Mouse (Mus musculus) MEL (cell line): ENCODE results near the gene Tgm1. TPM values are rescaled to one million over a fixed set of nuclear protein-coding genes. Genes with fewer than 3 reads are reported as not detected.

Experiments
- DNase-seq: peaks from one replicate; pipeline ENCODE4 v3.0.0; 2011; ENCODE audit warnings: low read depth, low spot score
- H3K27ac ChIP-seq: 2 replicates; pipeline ENCODE4 v1.5.1; 2012; ENCODE audit warnings: low read depth, mild to moderate bottlenecking, control low read depth, low read length, moderate library complexity; ENCODE audit not compliant: control insufficient read depth
- H3K27me3 ChIP-seq, 2 experiments: fragments of 150-350 bp in 1 of 2; sonication (generic) in 1 of 2; 2 replicates each; pipeline ENCODE4 v1.6.1; 2012; ENCODE audit warnings: low read length in 2 of 2, mild to moderate bottlenecking in 2 of 2, improper control_type of control experiment in 1 of 2, moderate library complexity in 1 of 2; ENCODE audit not compliant: insufficient read depth in 2 of 2, control insufficient read depth in 1 of 2
- H3K36me3 ChIP-seq, 2 experiments: 2 replicates each; pipeline ENCODE4 v1.6.1; 2012 to 2014; ENCODE audit warnings: low read length in 2 of 2, improper control_type of control experiment in 1 of 2, inconsistent platforms in 1 of 2, mild to moderate bottlenecking in 1 of 2; ENCODE audit not compliant: insufficient read depth in 2 of 2, control insufficient read depth in 1 of 2
- H3K4me1 ChIP-seq, 2 experiments: fragments of 150-350 bp in 1 of 2; sonication (generic) in 1 of 2; 2 replicates each; pipeline ENCODE4 v1.6.1; 2012; ENCODE audit warnings: low read length in 2 of 2, improper control_type of control experiment in 1 of 2, mild to moderate bottlenecking in 1 of 2; ENCODE audit not compliant: insufficient read depth in 2 of 2, control insufficient read depth in 1 of 2
- H3K4me3 ChIP-seq, 2 experiments: fragments of 150-350 bp in 1 of 2; sonication (generic) in 1 of 2; 2 replicates each; pipeline ENCODE4 v1.5.1; 2012; ENCODE audit warnings: low read depth in 2 of 2, low read length in 2 of 2, mild to moderate bottlenecking in 2 of 2, moderate library complexity in 2 of 2, control low read depth in 1 of 2, improper control_type of control experiment in 1 of 2; ENCODE audit not compliant: control insufficient read depth in 1 of 2, insufficient read depth in 1 of 2
- H3K79me2 ChIP-seq: 2 replicates; pipeline ENCODE4 v1.6.1; 2012; ENCODE audit warnings: mild to moderate bottlenecking, low read length, moderate library complexity; ENCODE audit not compliant: control insufficient read depth, poor library complexity, insufficient read depth
- H3K9ac ChIP-seq: 2 replicates; pipeline ENCODE4 v1.6.1; 2012; ENCODE audit warnings: low read depth, mild to moderate bottlenecking, control low read depth, low read length, moderate library complexity; ENCODE audit not compliant: control insufficient read depth, poor library complexity, severe bottlenecking
- H3K9me3 ChIP-seq: fragments of 150-350 bp; sonication (generic); replicated peaks from 2 replicates; pipeline ENCODE4 v1.6.1; 2012; ENCODE audit warnings: mild to moderate bottlenecking, low read length, improper control_type of control experiment, moderate library complexity; ENCODE audit not compliant: insufficient read depth
- CHD1 ChIP-seq: IDR thresholded peaks from 2 replicates; pipeline ENCODE4 v1.6.1; 2012; ENCODE audit warnings: low read depth, mild to moderate bottlenecking, inconsistent platforms, low read length, improper control_type of control experiment
- CHD2 ChIP-seq: IDR thresholded peaks from 2 replicates; pipeline ENCODE4 v1.6.1; 2011; ENCODE audit warnings: low read length, improper control_type of control experiment
- CTCF ChIP-seq, 3 experiments: IDR thresholded peaks in 2 of 3; conservative IDR thresholded peaks in 1 of 3; 2 replicates each; pipeline ENCODE4 v1.5.1; 2011 to 2012; ENCODE audit warnings: low read length in 3 of 3, low read depth in 2 of 3, mild to moderate bottlenecking in 2 of 3, improper control_type of control experiment in 1 of 3, inconsistent platforms in 1 of 3, mixed read lengths in 1 of 3, moderate library complexity in 1 of 3; ENCODE audit not compliant: control insufficient read depth in 1 of 3, insufficient read depth in 1 of 3, poor library complexity in 1 of 3, severe bottlenecking in 1 of 3
- KAT2A ChIP-seq: conservative IDR thresholded peaks from 2 replicates; pipeline ENCODE4 v1.6.1; 2012; ENCODE audit warnings: low read depth, low read length, improper control_type of control experiment, inconsistent platforms
- MAFK ChIP-seq: IDR thresholded peaks from 2 replicates; pipeline ENCODE4 v1.6.1; 2011; ENCODE audit warnings: low read depth, mild to moderate bottlenecking, low read length, improper control_type of control experiment, borderline replicate concordance
- MXI1 ChIP-seq: IDR thresholded peaks from 2 replicates; pipeline ENCODE4 v1.6.1; 2011; ENCODE audit warnings: mild to moderate bottlenecking, low read depth, low read length, improper control_type of control experiment
- NELFE ChIP-seq: IDR thresholded peaks from 2 replicates; pipeline ENCODE4 v1.6.1; 2011; ENCODE audit warnings: low read depth, low read length, improper control_type of control experiment
- POLR2A ChIP-seq, 2 experiments: IDR thresholded peaks; 2 replicates each; pipeline ENCODE4 v1.6.1; 2011 to 2012; ENCODE audit warnings: low read length in 2 of 2, mild to moderate bottlenecking in 2 of 2, control low read depth in 1 of 2, improper control_type of control experiment in 1 of 2, low read depth in 1 of 2, moderate library complexity in 1 of 2; ENCODE audit not compliant: control insufficient read depth in 1 of 2, insufficient read depth in 1 of 2, poor library complexity in 1 of 2
- POLR2AphosphoS2 ChIP-seq: IDR thresholded peaks from 2 replicates; pipeline ENCODE4 v1.6.1; 2011; ENCODE audit warnings: low read length, improper control_type of control experiment
- POLR2AphosphoS5 ChIP-seq: IDR thresholded peaks from 2 replicates; pipeline ENCODE4 v1.6.1; 2012; ENCODE audit warnings: low read depth, borderline replicate concordance, mild to moderate bottlenecking, inconsistent platforms, low read length, moderate library complexity, mixed read lengths
- RAD21 ChIP-seq: IDR thresholded peaks from 2 replicates; pipeline ENCODE4 v1.6.1; 2011; ENCODE audit warnings: mild to moderate bottlenecking, low read depth, low read length, improper control_type of control experiment
- SMC3 ChIP-seq: IDR thresholded peaks from 2 replicates; pipeline ENCODE4 v1.6.1; 2011; ENCODE audit warnings: low read depth, low read length, improper control_type of control experiment
- TAL1 ChIP-seq: IDR thresholded peaks from 2 replicates; pipeline ENCODE4 v1.6.1; 2012; ENCODE audit warnings: mild to moderate bottlenecking, inconsistent platforms, low read length, moderate library complexity, mixed read lengths
- TBP ChIP-seq: IDR thresholded peaks from 2 replicates; pipeline ENCODE4 v1.8.0; 2011; ENCODE audit warnings: low read depth, low read length, improper control_type of control experiment
- USF2 ChIP-seq, 2 experiments: IDR thresholded peaks; 2 replicates each; pipeline ENCODE4 v1.6.1; 2011 to 2012; ENCODE audit warnings: improper control_type of control experiment in 2 of 2, low read length in 2 of 2, borderline replicate concordance in 1 of 2, inconsistent platforms in 1 of 2, low read depth in 1 of 2, mild to moderate bottlenecking in 1 of 2; ENCODE audit not compliant: insufficient read depth in 1 of 2
- ZKSCAN1 ChIP-seq: IDR thresholded peaks from 2 replicates; pipeline ENCODE4 v1.6.1; 2012; ENCODE audit warnings: low read depth, mild to moderate bottlenecking, inconsistent platforms, low read length, improper control_type of control experiment, moderate library complexity
- ZNF384 ChIP-seq: IDR thresholded peaks from 2 replicates; pipeline ENCODE4 v1.6.1; 2012; ENCODE audit warnings: low read depth, mild to moderate bottlenecking, inconsistent platforms, low read length, improper control_type of control experiment
- polyA plus RNA-seq, 2 experiments: library from polyadenylated mRNA; stranded (reverse) in 1 of 2; unstranded in 1 of 2; fragments of >175 nt in 1 of 2; fragments of >200 nt in 1 of 2; gene quantifications; 2 replicates each; pipeline versions ENCODE4 v1.2.1 to v1.2.4; 2012; ENCODE audit warnings: low replicate concordance in 2 of 2, low read depth in 1 of 2; ENCODE audit not compliant: insufficient read length in 2 of 2, insufficient read depth in 1 of 2, missing spikeins in 1 of 2
- total RNA-seq: library from RNA; depleted of rRNA; stranded (reverse); fragments of 300-350 nt; gene quantifications from 2 replicates; pipeline ENCODE4 v1.2.3, GENCODE M21; 2012

The Tgm1 gene
- total and polyA plus RNA-seq, 3 experiments: 6.2 to 11.4 TPM; not detected in 1

- TF ChIP-seq MXI1: no peak
- TF ChIP-seq SMC3: peak; percentile 79
- peak; percentile 61 for TF ChIP-seq RAD21
- TF ChIP-seq POLR2A (IDR thresholded peaks at IDR 0.05; ENCODE audit: control insufficient read depth in 1 of 2, insufficient read depth in 1 of 2, low read depth in 1 of 2, low read length in 2 of 2, poor library complexity in 1 of 2): no peak
- no peak; the same call in 1 of the 2 replicates for TF ChIP-seq POLR2AphosphoS2
Measured at GRCm38 (mm10) chr14:55758363-55758784, 44.6 kb upstream of the Tgm1 start, which contains the start of gene Cideb (continued).

- no peak overlapping the region for H3K27ac ChIP-seq
- TF ChIP-seq POLR2A (IDR thresholded peaks at IDR 0.05; ENCODE audit: control insufficient read depth in 1 of 2, insufficient read depth in 1 of 2, low read depth in 1 of 2, low read length in 2 of 2, poor library complexity in 1 of 2): peak in 1 of 2 experiments; percentile 42; a peak in 1 of 4 replicates
- no peak for TF ChIP-seq CHD1
Measured at GRCm38 (mm10) chr14:55757566-55757965, 43.8 kb upstream of the Tgm1 start.

GRCm38 (mm10) chr14:55747051-55747847, 33.5 kb upstream of the Tgm1 start:
- Histone ChIP-seq H3K4me1 (peaks cover 3 to 18% of the 10 kb centered on the region in 2 experiments; a peak in 2 of 4 replicates), H3K9ac (peak overlapping the region; percentile 97), H3K4me3 (peak overlapping the region; percentile 94 to 99), H3K27me3 (no peaks in the 10 kb centered on the region), H3K27ac (no peak overlapping the region), H3K36me3 (peaks cover 10 to 23% of the 10 kb centered on the region in 2 experiments; a peak in 3 of 4 replicates), H3K9me3 (no peaks in the 10 kb centered on the region), H3K79me2 (peaks cover 22% of the 10 kb centered on the region)
- peak; percentile 32 for DNase-seq
- TF ChIP-seq POLR2A (IDR thresholded peaks at IDR 0.05; ENCODE audit: control insufficient read depth in 1 of 2, insufficient read depth in 1 of 2, low read depth in 1 of 2, low read length in 2 of 2, poor library complexity in 1 of 2) (no peak), RAD21 (no peak), CHD2 (no peak), CTCF (IDR thresholded peaks at IDR 0.05 in 2 of 3, conservative IDR thresholded peaks at IDR 0.05 in 1 of 3; ENCODE audit: control insufficient read depth in 1 of 3, insufficient read depth in 1 of 3, low read depth in 2 of 3, low read length in 3 of 3, poor library complexity in 1 of 3, severe bottlenecking in 1 of 3) (peak in 1 of 3 experiments; percentile 10; a peak in 1 of 6 replicates), POLR2AphosphoS5 (no peak), MAFK (no peak), ZKSCAN1 (no peak), TBP (no peak), NELFE (no peak), KAT2A (no peak), ZNF384 (peak; percentile 47; the same call in 1 of the 2 replicates), TAL1 (no peak), USF2 (IDR thresholded peaks at IDR 0.05; ENCODE audit: borderline replicate concordance in 1 of 2, insufficient read depth in 1 of 2, low read depth in 1 of 2, low read length in 2 of 2) (no peak)

More at GRCm38 (mm10) chr14:55757566-55757965, 43.8 kb upstream of the Tgm1 start:
- no peaks in the 10 kb centered on the region for H3K4me1 ChIP-seq
- DNase-seq: no peak
- H3K4me3 ChIP-seq: no peak overlapping the region
- no peak overlapping the region for H3K9ac ChIP-seq
- H3K27me3 ChIP-seq: no peaks in the 10 kb centered on the region
- H3K79me2 ChIP-seq: no peaks in the 10 kb centered on the region
- peaks cover 0 to 2% of the 10 kb centered on the region in 2 experiments; a peak in 2 of 4 replicates for H3K36me3 ChIP-seq
- no peaks in the 10 kb centered on the region for H3K9me3 ChIP-seq
